Mouse (Mus musculus): ENCODE measurements around the gene Wfdc1.

Gene Wfdc1

GRCm38 (mm10) chr8:119666219-119666951 lies at the start of gene Wfdc1:
Gene Wfdc1, plus strand, starts transcription at chr8:119666365.
- no peak for DNase-seq

DNA sequence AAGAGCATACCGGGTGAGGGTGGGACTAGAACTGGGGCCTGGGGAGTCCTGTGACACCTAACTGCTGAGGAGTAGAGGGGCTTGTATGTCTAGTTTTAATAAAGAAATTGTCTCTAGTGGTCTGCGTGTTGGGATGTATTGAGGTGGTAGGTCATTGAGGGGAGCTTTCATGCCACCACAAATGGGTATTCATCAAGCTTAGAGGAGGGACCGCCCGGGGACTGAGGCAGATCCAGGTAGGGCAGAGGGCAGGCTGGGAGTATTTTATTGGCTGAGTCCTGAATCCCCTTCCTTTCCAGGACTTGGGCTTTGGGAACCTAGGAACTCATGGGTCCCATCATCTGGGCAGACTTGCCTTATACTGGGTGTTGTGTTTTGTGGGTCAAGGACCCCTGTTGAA lies 49.4 kb upstream of the Wfdc1 start:
- no peak for DNase-seq

GRCm38 (mm10) chr8:119617586-119617985 lies 48.6 kb upstream of the Wfdc1 start:
- DNase-seq, result no peak

DNA sequence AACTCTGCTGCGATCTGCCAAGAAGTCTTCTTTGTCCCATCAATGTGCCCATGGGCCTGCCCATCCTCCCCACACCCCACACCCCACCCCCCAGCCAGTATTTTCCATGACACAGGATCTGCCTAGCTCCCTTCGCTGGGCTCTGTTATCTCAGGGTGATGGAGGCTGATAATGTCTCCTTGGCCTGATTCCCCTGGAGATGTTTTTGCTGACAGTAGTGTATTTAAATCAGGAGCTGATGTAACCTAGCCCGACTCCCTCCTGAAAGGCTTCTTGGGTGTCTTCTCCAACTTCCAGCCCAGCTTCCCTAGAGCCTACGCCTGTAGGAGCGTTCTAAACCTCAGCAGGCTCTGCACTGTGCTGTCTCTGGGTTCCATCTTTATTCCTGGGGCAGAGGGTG lies 47.3 kb upstream of the Wfdc1 start:
- no peak for DNase-seq

DNA sequence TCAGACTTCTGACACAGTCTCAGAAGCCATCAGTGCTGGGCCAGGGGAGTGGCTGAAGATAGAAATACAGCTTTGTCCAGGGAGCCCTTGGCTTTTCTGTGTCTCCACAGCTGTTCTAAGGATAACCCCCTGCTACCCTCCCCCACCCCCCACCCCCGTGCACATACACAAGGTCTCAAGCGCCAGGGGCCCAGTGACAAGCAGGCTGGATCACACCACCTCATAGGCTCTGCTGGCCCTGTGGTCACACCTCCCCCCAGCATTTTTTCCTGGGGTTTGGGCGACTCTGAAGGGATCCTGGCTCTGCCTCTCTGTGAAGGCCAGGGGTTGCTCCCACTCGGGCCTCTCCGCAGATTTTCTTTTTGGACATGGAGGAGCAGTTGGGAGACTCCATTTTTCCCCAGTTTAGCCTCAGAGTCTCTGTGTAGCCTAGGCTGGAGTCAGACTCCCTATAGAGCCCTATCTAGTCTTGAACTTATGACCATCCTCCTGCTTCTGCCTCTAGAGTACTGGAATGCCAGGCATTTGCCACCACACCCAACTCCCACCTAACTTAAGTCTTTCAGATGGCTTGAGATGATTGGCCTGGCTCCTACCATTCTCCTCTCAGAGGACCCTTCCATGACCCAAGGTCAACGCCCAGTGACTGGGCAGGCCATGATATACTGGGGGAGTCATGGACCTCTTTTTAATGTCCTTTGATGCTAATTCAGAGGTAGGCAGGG lies 45.9 kb upstream of the Wfdc1 start:
- no peak for DNase-seq

DNA sequence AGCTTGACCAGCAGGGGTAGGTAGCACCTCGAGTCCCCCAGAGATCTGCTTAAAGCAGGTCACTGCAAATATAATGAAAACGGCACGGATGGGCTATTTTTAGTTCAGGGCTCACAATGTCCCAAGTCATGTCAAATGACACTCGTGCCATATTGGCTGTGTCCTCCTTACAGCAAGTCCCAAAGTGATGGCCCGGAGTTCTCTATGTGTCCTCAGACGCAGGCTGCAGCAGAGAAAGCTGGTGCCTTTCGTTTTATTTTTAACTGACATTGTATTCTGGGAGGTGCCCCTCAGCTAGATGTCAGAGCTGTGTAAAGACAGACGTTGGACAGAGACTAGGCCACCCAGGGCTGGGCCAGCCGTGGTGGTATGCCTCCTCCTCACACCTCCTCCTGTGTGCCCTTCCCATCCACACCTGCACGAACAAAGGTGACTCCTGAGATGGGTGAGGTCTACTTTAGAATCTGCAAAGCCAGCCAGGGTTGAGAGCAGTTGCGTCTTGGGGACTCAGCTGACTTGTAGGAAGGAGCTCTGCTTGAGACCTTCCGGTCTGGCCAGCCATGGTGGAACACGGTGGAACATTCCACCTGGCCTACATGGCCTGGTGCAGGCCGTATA lies 45.2 kb upstream of the Wfdc1 start:
- no peak for DNase-seq

GRCm38 (mm10) chr8:119622555-119622954 lies 43.6 kb upstream of the Wfdc1 start:
- no peak for DNase-seq

DNA sequence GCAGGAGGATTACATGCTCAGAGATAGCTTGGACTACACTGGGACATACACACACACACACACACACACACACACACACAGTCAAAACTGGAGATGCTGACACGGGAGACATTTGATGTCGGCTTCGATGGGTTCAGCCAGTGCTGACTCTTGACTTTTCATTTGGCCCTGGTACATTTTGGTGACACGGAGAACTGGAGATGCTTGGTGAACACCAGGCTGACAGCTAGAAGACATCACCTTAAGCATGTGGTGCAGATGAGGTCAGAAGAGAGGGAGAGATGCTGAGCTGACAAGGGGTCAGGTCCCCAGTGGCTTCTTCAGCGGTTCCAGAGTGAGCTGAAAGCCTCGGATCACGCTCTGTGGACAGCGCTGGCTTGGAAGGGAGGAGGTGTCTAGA lies 43.1 kb upstream of the Wfdc1 start:
- DNase-seq, result no peak

DNA sequence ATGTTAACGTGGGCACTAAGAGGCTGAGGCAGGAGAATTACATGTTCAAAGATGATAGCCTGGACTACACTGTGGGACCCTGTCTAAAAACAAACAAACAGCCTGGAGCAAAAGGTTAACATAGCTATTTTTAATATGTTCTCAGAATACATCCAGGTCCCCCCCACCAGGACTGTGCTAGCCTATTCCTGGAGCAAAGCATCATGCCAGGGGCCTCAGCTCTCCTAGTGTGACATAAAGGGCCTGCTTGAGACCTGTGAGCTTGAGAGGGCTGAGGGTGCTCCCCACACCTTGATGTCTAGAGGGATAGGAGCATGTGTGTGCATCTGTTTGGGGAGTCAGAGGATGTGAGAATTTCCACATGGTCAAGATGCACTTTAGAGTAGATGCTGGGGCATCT lies 42.4 kb upstream of the Wfdc1 start:
- DNase-seq, result no peak

- no peak for DNase-seq
These were observed 41.2 kb upstream of the Wfdc1 start for GRCm38 (mm10) chr8:119624916-119625315.

GRCm38 (mm10) chr8:119625788-119626187 lies 40.4 kb upstream of the Wfdc1 start:
- DNase-seq, result no peak

- no peak for DNase-seq
These were observed 39.0 kb upstream of the Wfdc1 start for GRCm38 (mm10) chr8:119627199-119627598.

DNA sequence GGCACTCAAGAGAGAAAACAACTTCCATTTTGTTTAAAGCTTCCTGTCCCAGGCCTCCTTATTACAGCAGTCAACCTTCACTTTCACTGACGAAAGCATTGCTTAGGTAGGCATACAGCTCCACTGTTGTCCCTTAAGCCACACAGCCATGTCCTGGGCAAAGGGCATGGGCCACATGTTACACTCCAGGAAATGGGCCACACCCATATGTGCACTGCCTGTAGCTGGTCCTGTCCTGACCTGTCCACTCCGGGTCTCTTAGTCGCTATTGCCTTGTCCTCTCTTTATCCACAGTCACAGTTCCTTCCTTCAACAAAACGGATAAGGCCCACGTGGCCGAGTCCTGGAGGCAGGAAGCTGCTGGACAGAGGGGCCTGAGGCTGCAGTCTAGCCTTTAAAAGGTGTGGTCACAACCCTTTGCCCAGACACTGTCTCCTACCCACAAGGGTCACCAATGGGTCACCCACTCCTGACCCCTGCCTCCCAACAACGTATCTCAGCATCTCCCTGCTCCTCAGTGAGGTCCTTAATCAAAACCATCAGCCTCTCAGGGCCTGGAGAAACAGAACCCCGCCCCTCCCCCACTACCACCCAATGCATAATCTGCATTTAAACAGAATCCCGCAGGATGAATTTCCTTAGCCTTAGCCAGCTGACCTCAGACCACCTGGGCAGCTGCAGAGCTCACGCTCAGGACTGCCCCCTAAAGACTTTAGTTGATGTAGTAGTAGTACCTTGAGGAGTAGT lies 38.4 kb upstream of the Wfdc1 start:
- DNase-seq, result no peak

GRCm38 (mm10) chr8:119630841-119631240 lies 35.3 kb upstream of the Wfdc1 start:
- DNase-seq, result no peak

GRCm38 (mm10) chr8:119632246-119632645 lies 33.9 kb upstream of the Wfdc1 start:
- no peak for DNase-seq

- no peak for DNase-seq
These were observed 33.3 kb upstream of the Wfdc1 start for GRCm38 (mm10) chr8:119632909-119633308.

DNA sequence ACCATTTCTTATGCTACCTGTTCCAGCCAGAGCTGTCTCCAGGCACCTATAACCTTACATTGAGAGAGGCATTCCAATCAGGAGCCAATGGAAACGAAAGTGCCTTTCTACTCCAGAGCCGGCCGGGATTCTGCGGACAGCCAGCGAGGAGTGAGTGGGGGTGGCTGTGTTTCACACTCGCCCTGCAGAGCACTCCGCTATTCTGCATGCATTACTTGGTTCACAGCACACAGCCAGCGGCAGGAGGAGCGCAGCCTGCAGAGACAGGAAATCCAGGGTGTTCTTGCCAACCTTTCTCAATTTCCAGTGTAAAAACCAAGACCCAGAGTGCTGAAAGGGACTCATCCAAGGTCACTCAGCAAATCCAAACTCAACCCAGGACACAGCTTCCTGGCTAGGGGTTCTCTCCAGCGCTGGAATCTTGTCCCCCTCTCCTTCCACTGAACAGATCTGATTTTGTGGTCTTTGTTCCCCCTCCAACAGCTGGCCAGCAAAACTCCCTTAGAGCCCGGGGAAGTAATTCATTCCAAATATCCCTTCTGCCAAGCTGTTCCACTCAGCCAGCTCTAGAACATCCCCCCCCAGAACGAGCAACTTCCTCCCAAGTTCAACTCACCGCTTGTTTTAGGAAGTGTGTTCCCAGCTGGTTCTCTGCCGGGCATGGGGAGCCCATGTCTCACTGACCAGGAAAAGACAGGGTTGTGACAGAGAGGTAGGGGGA lies 31.4 kb upstream of the Wfdc1 start:
- no peak for DNase-seq

DNA sequence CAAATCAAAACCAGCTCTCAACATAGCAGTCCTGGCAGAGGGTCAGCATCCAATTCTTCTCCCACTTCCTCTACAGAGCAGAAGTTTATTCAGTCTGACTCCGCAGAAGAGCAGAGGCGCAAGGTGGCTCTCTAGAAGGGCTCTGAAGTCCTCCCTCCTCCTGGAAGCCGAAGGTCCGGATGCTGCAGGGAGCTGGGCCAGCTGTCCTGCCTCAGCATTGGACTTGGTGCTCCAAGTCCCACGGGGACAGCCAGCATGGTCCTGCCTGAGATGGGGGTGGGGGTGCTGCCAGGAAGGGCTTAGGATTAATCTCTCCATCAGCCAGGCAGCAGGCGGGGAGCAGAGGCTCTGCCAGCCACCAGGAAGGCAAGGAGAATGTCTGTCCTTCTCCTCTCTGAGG lies 30.8 kb upstream of the Wfdc1 start, which contains the start of gene Kcng4:
Gene Kcng4, minus strand, starts transcription at position 303 of the 400 bp plus-strand sequence.
- DNase-seq, result no peak

- DNase-seq, result no peak
These were observed 30.2 kb upstream of the Wfdc1 start for GRCm38 (mm10) chr8:119635958-119636357.

DNA sequence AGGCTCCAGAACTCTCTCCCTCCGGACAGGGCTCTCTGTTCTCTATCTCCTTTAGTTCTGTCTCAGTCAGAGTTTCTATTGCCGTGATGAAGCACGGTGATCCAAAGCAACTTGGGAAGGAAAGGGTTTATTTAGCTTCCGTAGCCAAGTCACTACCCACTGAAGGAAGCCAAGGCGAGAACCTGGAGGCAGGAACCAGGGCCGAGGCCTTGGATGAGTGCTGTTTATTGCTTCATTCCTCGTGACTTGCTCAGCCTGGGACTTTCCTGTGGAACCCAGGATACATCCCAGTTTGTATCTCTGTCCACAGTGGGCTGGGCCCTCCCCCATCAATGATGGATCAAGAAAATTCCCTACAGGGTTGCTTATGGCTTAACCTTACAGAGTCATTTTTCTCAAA lies 29.4 kb upstream of the Wfdc1 start:
- no peak for DNase-seq

DNA sequence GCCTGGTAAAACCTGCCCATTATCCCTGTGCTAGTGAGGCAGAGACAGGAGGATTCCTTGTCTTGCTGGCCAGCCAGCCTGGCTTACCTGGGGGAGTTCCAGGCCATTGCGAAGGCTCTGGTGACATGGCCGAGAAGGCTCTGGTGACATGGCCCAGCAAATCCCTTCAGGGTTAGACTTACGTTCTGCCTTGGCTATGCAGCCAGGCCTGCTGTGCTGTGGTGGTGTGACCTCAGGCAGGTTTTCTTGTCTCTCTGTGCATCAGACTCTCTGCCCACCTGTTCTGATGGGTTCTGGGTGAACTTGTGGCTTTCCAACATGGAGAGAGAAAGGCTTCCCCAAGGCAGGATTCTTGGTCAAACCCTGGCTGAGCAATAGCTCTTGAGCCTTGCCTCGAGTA lies 28.8 kb upstream of the Wfdc1 start:
- no peak for DNase-seq

DNA sequence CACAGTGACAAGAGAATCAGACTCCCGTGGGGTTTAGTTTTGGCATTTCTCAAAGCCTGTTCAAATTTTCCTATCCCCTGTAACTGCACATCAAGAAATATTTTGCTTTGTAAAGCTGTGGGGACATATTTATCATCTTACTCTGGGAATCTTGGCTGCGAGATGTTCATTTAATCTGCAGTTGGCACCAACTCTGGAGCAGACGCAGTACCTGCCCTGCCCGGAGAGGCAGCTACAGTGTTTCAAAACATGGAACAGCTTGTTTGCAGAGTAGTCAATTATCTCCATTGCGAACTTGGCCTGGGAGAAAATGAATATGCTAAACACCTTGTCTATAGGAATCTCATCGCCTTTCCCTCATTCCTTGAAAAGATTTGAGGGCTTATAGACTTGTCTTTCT lies 27.9 kb upstream of the Wfdc1 start:
- no peak for DNase-seq

DNA sequence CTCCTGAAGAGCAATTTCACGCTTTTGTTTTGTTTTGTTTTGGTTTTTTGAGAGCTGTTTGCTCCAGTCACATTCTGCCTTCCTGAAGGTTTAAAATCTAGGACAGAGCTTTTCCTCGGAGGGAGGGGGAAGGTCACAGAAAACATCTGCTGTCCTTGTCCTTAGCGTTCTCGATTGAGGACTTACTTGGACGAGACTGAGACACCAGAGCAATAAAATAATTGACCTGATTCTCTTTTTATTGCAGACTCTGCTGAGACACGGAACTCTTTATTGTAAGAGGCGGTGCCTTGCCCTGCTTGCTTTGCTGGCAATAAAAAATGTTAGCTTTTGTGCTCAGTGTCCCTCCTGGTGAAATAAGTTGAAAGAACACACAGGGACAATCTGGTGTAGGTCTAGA lies 26.4 kb upstream of the Wfdc1 start:
- no peak for DNase-seq

All from thymus, postnatal 4 days (tissue).